Mouse (Mus musculus) right cerebral cortex, postnatal 4 days (tissue): Measurements from ENCODE around the gene Max.

Experiments
- DNase-seq: peaks from one replicate; pipeline ENCODE4 v3.0.0-alpha.2; 2022

Gene Max

DNA sequence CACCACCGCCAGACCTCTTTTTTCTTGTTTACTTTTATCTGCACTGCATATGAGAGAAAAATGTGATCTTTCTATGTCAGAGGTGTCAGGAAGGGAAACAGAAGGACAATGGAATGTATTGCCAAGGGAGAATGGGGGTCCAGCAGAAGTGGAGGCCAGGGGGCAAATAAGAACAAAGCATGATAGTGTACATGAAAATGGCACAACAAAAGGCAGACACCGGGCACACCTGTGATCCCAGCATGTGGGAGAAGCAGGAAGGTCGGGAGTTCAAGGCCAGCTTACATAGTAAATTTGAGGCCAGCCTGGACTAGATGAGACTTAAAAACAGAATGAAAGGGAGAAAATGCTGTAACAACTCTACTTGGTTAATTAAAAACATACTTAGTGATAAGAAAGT is 43.1 kb downstream of the Max start:
- DNase-seq = no peak

DNA sequence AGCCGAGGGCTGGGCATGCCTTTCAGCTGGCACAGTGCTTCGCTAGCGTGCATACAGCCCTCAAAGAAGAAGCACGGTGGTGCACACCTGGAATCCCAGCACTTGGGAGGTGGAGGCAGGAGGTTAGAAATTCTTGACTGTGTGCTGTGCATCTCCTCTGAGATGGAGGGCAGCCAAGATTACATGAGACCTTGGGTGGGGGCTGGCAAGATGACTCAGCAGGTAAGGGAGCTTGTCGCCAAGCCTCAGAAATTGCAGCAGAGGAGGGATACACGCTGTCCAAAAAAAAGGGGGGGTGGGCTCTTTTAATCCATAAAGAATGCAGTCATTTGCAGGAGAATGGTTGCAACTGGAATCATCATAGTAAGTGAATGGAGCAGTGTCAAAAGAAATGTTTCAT is 43.9 kb downstream of the Max start:
- no peak for DNase-seq

DNA sequence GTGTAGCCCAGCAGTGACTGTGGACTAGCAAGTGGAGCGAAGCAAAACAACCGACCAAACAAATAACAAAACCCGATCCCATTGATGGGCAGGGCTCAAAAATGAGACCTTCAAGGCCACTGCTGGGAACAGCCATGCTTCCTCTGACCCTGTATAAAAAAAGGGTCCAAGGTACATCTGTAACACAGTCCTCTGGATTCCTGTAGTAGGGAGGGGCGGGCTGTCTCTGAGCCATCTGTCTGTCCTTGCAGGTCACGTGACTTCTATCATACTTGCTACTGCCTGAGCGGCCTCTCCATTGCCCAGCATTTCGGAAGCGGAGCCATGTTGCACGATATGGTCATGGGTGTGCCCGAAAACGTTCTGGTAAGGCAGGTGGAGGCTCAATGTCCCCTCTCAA is 45.8 kb downstream of the Max start:
- DNase-seq = no peak

DNA sequence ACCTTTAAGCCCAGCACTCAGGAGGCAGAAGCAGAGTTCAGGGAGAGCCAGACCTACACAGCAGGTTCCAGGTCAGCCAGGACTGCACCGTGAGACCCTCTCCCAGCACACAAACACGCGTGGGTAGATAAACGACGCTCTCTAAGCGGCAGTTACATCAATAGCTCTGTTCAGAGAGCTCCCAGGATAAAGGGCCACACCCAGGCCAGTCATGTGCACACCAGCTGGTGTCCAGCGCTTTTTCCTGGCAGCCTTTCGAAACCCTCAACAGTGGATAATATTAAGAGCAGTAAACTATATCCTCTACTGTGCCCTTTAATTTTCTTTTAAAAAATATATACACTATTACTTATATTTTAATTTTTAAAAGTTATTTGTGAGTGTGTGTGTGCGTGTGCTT is 49.8 kb downstream of the Max start:
- DNase-seq = no peak

DNA sequence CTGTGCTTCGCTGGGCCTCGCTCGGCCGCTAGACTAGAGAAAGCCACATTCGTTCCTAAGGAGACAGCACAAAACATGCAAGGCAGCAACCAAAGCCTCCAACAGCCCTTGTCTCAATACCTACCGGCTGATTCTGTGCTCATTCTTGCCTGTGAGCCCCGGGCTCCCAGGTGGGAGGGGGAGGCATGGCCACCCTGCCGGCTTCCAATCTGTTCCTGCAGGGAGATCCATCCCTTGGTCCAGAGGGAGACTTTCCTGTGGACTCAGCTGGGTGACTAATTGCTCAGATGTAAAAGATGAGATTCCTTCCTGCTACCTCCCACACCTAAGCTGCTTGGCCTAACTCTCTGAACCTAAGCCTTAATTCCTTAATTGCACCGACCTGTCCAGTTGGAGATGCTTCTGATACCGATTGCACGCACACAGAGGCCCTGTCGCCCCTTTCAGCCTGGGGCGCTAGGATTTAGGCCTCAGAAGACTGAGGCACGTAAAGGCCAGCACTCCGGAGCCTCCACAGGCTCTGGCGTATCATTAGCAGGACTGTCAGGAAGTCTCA is 50.8 kb downstream of the Max start:
- no peak for DNase-seq

DNA sequence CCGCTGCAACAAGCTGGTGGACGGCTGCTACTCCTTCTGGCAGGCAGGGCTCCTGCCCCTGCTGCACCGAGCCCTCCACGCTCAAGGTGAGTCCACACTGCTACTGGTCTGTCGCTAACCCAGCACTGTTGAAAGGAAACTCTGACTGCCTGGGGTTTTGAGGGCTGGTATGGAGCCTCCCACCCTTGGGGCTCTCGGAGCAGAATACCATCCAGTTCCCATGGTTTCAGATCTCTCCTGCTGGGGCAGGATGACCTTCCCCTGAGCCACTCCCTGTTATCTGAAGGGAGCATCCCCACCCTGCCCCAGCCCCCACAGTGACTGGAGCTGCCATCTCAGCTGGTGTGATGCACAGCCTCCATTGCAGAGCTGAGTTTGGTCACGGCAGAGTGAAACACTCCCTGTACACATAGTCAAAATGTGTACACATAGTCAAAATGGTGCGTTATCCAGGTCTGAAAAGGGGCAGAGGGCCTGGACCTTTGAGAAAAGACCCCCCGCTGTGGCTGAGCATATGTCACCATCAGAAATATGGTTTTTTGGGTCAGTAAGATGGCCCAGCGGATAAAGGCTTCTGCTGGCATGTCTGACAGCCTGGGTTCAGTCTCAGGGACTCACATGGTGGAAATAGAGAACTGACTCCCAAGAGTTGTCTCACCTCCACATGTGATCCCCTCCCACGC is 51.6 kb downstream of the Max start:
- DNase-seq = no peak

DNA sequence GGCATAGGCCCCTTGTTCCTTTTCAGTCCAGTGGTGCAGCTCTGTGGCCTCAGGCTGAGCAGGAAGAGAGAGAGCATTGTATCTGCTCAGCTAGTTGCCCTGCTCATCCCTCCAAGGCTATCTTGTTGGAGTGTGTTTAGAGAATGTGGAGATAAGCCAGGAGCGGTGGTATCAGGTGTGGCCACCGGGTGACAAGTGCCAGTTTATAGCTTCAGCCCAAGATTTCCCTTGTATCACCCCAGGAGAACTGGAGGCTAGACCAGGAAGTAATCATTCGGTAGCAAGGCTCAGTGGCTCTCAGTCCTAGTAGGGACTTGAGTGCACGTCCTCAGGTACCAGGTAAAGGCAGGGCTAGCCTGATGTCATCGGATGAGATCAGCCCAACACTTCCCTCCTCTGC is 52.8 kb downstream of the Max start:
- no peak for DNase-seq

DNA sequence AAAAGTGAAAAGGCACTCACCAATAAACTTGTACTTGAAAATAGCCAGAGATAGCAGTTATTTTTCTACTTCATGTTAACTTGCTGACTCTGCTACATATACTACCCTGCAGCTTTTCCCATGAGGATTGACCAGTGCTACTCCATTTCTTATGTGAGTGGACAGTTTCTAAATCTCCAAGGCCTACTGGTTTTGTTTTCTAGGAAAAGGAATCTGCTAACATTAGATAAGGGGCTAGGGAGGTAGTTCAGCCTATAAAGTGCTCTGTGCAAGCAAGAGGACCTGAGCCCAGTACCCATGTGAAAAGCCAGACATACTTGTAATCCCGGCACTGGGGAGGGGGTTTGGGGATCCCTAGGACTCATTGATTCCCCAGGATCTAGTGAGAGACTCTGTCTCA is 55.7 kb downstream of the Max start:
- no peak for DNase-seq

DNA sequence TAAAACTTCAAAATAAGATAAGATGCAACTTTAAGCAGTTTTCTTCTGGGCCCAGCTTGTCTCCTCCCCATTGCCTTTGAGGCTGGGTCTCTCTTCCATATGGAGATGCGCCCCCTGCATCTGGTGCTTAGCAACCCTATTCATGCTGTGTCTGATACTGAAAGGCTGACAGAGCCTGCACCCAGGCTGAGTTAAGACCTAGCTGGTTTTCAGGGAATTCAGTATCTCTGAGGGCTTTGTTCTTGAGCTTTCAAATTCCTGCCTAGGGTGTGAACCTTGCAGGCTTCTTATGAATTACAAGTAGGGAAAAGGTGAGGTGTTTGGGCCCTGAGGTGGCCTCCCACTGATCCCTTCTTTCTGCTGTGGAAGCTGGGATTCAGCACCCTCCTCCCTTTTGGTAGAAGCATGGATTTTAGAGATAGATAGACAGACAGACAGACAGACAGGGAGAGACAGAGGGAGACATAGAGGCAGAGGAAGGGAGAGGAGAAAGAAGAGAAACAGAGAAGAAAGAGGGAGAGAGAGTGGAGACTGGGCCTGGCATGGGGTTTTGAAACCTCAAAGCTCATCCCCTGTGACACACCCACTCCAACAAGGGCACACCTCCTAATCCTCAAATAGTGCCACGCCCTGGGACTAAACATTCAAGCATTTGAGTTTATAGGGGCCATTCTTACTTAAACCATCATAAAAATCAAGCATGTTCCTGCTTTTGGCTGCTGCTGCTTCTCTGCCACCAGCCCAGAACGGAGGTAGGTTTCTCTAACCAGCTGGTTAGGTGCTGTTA is 60.3 kb downstream of the Max start:
- DNase-seq = no peak

DNA sequence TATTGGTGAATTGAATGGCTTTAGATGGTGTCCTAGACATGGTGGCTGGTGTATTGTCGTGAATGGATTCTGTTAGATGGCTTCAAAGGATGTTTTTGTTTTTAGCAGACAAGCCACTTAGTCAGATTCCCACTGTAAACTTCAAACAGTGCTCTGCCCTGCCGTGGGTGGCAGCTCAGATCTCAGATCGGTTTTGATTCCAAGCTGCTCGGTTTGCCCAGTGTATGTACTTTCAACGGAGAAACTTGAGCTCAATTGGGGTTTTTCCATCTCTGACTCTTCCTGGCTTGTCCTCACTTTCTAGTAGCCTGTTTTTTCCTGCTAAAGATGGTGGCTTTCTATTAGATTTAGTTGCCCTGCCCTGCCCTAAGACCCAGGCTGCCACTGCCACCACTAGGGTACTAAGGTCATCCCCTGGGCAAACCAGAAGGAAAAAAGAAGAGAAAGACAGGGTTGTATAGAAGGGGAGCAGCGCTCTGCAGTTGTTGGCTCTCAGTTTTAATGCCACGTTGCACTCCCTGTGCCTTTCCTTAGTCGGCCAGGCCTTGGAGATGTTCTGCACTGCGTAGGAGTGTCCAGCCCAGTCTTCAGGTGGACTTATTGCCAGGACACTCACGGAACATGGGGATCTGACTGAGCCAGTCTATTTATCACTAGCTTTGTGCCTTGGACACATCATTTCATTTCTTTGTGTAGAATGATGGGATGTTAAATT is 62.6 kb downstream of the Max start:
- DNase-seq = no peak

DNA sequence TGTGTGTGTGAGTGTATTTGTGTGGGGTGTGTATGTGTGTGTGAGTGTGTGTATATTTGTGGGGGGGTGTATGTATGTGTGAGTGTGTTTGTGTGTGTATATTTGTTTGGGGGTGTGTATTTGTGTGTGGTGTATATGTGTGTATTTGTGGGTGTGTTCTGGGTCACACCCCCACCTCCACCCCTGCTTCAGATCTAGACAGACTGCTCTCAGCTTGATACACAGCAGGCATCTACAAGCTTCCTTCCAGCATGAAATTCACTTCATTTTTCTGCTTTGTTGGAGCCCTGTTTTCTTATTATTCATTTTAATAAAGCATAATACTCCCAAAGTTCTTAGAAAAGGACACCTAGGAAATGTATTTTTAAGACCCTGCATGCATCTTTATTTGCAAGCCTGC is 63.9 kb downstream of the Max start:
- no peak for DNase-seq

DNA sequence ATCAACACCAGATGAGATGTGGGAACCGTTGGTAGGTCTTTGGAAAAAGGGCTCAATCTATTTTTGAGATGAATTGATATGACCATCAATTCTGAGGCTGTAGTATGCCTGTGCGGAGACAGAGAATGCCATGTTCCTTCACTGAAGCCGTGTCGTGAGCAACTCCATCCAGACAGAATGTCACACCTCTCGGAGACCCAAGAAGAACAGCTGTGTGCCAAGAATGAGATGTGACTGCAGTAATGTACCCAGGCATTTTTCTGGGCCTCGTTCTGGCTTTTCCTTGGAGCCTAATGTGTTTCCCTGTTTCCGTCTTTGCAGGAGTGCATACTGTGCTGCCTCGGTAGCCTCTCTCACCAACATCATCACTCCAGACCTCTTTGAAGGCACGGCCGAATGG is 65.0 kb downstream of the Max start:
- no peak for DNase-seq

DNA sequence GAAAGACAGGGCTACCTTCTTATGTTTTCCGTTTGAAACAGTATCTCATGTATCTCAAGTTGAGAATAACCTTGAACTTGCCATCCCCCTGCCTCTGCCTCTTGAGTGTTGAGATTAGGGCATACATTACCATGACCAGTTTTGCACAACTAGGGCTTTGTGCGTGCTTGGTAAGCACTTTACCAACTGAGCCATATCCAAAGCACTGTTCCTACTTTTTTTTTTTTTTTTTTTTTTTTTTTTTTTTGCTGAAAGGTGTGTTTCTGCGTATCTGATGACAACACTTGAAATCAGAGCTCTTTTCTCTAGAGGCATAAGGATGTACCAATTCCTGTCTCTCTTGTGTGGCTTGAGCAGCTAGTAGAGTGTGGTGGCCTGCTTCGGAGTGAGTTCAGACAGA is 65.4 kb downstream of the Max start:
- no peak for DNase-seq

DNA sequence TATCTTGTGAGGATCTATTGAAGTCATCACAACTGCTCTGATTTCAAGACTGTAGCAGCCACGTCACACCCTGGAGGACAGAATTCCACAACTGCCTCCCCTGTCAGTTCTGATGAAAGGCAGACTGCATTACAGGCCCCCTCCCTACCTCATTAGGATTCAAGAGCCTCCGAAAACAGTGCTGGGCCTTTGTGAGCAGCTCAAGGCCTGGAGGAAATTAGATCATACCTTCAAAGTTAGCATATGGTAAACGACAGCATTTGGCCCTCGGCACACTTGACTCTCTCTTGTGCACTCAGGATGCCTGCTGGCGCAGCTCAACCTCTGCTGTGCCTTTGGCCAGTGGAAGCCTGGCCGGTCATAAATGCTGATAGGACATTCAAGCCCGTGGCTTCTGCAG is 66.2 kb downstream of the Max start:
- DNase-seq = no peak

DNA sequence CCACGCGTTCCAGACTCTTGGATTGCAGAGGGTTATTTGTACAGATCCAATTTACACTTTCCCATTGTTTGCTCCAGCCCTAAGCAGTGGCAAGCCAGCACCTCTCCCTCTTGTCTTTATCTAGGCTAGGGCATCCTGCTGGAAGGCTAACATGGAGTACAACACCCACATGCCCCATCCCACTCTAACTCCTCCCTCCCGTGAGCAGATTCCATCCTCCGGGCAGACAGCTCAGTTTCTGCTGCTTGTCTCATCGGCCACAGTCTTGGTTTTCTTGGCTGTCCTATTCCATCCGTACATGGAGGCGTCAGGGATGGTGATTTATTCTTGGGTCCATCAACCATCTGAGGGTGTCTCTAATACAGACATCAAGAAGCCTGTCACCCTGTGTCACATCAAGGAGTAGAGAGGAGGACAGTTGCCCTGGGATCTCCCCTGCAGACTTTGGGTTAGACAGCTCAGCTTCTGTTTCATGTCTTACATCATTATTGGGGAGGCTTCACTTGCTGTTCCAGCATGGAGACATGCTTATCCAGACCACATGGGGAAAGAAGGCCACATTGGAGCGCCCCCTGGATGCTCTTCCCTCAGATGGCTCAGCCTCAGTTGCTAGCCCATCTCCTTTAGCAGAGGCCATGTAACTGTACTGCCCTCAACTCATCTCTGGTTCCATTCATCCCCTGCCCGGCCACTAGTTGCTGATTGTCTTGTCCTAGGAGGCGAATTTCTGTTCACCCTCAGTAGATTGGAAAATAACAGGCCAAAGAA is 67.0 kb downstream of the Max start:
- no peak for DNase-seq

DNA sequence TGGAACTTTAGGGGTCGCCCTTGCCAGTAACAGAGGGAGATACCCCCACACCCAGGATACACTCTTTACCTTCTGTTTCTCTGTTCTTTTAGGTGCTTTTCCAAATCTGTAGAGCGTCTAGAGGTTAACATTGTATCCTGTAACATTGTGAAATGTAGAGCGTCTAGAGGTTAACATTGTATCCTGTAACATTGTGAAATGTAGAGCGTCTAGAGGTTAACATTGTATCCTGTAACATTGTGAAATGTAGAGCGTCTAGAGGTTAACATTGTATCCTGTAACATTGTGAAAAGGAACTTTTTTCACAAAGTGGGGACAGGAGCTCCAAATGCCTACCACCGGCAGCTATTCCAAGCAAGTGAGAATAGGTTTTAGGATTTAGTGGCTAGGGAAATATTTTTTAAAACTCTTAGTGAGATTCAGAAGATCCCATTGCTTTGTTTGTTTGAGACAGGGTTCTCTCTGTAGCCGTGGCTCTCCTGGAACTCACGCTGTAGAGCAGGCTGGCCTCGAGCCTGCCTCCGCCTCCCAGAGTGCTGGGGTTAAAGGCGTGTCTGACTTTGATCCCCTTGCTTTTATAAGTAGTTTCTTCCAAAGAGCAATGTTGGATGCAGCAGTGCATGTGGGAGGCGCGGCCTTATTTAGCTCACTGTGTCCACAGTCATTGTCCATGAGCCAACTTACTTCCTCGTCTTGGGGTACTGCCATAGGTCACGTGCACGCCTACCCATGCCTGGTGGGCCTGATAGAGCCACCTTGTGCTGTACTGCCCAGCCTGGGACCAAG is 68.9 kb downstream of the Max start:
- DNase-seq = no peak

DNA sequence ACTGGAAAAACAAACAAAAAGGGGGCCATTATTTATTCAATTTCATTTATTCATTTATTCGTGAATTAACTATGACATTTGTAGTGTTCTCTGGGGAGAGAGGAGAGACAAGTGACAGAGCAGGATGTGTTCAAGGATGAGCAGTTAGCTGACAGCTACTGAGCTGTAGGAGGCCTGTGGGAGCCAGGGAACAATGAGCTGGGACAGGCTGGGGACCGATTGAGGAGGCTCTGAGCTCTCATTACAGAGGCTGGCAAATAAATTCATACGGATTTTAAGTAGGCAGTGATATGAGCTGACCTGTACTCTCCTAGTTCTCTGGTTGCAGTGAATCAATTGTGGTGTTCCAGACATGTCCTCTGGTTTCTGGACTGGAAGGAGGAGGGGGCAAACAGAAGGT is 70.8 kb downstream of the Max start:
- no peak for DNase-seq

DNA sequence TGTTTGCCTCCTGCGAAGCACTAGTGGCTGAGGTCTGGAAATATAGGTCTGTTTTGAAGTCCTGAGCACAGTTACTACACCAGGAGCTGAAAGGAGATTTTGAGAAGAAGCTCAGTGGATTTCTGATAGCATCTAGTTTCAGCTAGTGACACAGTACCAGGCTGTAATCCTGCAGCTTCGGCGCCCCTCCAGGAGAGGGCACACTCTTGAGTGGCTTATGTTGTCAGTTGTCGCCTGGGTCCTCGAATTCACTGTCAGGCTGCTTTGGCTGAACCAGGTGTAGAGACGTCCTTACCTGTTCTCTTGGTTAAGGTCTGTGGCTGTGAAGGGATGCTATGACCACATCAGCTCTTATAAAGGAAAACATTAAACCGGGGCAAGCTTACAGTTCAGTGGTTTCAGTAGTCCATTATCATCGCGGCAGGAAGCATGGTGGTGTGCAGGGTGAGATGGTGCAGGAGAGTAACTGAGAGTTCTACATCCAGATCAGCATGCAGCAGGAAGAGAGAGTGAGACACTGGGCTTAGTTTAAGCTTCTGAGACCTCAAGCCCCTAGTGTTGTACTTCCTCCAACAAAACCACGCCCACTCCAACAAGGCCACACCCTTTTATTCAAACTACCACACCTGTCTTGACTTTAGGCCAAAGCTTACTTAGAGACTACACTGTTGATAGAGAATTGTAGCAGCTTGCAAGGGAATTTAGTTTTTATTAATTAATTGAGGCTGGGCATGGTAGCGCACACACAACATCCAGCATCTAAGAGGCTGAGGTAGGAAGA is 72.4 kb downstream of the Max start:
- DNase-seq = no peak

DNA sequence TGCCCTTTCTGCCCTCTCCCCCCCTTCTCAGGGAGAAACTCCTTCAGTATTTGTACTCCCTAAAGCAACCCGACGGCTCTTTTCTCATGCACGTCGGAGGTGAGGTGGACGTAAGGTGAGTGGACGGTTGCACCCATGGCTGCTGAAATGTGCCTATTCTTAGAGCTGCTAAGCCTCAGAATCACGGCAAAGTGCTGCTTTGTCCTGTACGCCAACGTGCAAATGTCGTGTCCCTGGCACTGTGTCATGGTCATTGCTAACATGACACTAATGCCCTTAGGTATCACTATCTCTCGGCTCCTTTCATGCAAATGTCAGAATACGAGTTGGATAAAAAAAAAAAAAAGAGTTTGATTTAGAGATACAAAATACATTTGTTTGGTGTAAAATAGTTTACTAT is 74.1 kb downstream of the Max start:
- no peak for DNase-seq
